In genomic region chr7:141338576-141339131, GRCm38 (mm10) we compare ENCODE assay signal across 8 mouse cellular contexts. TPM values are rescaled to one million over a fixed set of nuclear protein-coding genes. Genes with fewer than 3 reads are reported as not detected.
DNase-seq lines count a peak whose midpoint lies in the region; ATAC-seq and TF ChIP-seq lines count a peak whose summit lies in the region.

Eps8l2 (plus strand) TSS chr7:141338880.

- no peak for ATAC-seq in forebrain, embryonic 16.5 days
- peak; percentile 84 for ATAC-seq in lung, embryonic 14.5 days (ENCODE audit: insufficient read depth)

- peak; percentile 40 for TF ChIP-seq CTCF in lung, embryonic 14.5 days (IDR thresholded peaks at IDR 0.05; ENCODE audit: low read depth)

- 0 out of 2 replicates have a peak, but pooled peaks cover 3% of the 10 kb centered on the region for H3K27me3 ChIP-seq in forebrain, embryonic 16.5 days (replicated peaks; ENCODE audit: control insufficient read depth, insufficient read depth, low read length)
- H3K27me3 ChIP-seq in lung, embryonic 14.5 days (ENCODE audit: insufficient read depth, low read length): no peaks in the 10 kb centered on the region; the same call in 1 of the 2 replicates

- H3K4me2 ChIP-seq in forebrain, embryonic 16.5 days (ENCODE audit: low read length): no peak within 1 kb of the TSS
- H3K4me2 ChIP-seq in lung, embryonic 14.5 days: peak within 1 kb of the TSS; percentile 56

- H3K4me1 ChIP-seq in forebrain, embryonic 16.5 days (replicated peaks; ENCODE audit: control insufficient read depth, insufficient read depth, low read length): peaks cover 5% of the 10 kb centered on the region; the same call in 1 of the 2 replicates
- no peaks in the 10 kb centered on the region; the same call in 1 of the 2 replicates for H3K4me1 ChIP-seq in lung, embryonic 14.5 days (ENCODE audit: insufficient read depth)

- H3K36me3 ChIP-seq in forebrain, embryonic 16.5 days (ENCODE audit: control insufficient read depth, insufficient read depth): no peaks in the 10 kb centered on the region
- peaks cover 13% of the 10 kb centered on the region; the same call in 1 of the 2 replicates for H3K36me3 ChIP-seq in lung, embryonic 14.5 days (ENCODE audit: insufficient read depth)

- no peak within 1 kb of the TSS for H3K27ac ChIP-seq in forebrain, embryonic 16.5 days (ENCODE audit: low read length)
- peak within 1 kb of the TSS; percentile 71; the same call in 1 of the 2 replicates for H3K27ac ChIP-seq in lung, embryonic 14.5 days (ENCODE audit: low read depth)

- 6% methylated on average over 23 of the region's 23 CpGs for WGBS in forebrain, embryonic 16.5 days
- WGBS in lung, embryonic 14.5 days: 4% methylated on average over 23 of the region's 23 CpGs

- DNase-seq in spleen, postnatal 36 days (ENCODE audit: low spot score in 2 of 2): peak; percentile 32 to 36
- DNase-seq in spleen, postnatal 14 days (ENCODE audit: low spot score in 2 of 2): no peak
- DNase-seq in kidney, adult 8-10 months: peak; percentile 87 to 89
- peak; percentile 61 for DNase-seq in lung, embryonic 14.5 days
- peak; percentile 27 for DNase-seq in retina, postnatal 1 day
- no peak for DNase-seq in right cerebral cortex, adult 2 months (ENCODE audit: low spot score in 2 of 2)
- no peak for DNase-seq in frontal cortex, adult 2 months (ENCODE audit: extremely low spot score in 1 of 2, low spot score in 1 of 2)

- no peaks in the 10 kb centered on the region for H3K9me3 ChIP-seq in forebrain, embryonic 16.5 days (ENCODE audit: control insufficient read depth, low read length)
- no peaks in the 10 kb centered on the region for H3K9me3 ChIP-seq in lung, embryonic 14.5 days (ENCODE audit: low read depth, low read length)

- peak within 1 kb of the TSS; percentile 30; the same call in 1 of the 2 replicates for H3K9ac ChIP-seq in forebrain, embryonic 16.5 days (replicated peaks; ENCODE audit: low read depth, low read length)
- H3K9ac ChIP-seq in lung, embryonic 14.5 days: peak within 1 kb of the TSS; percentile 50

- H3K4me3 ChIP-seq in forebrain, embryonic 16.5 days (replicated peaks; ENCODE audit: low read length): no peak within 1 kb of the TSS
- H3K4me3 ChIP-seq in lung, embryonic 14.5 days (ENCODE audit: low read depth, low read length): peak within 1 kb of the TSS; percentile 29

RNA-seq across cellular contexts. Expression of gene Eps8l2, which starts in this region (rescaled TPM):
- polyA plus RNA-seq in forebrain, embryonic 16.5 days (2015; fragmentation: Nextera tagmentation; extraction: Ambion mirVana): 0.67 and 0.93 TPM in 2 replicates
- polyA plus RNA-seq in lung, embryonic 14.5 days (2014; fragmentation: Nextera tagmentation; extraction: Ambion mirVana): 20.0 and 22.4 TPM in 2 replicates
- polyA plus RNA-seq in frontal cortex, adult 2 months (2012; rRNA removed): 4.4 and 5.5 TPM in 2 replicates

Comparison
In these comparisons a context has a peak if more than half of its experiments do, and no peak if none do; other contexts are left out.
1. DNase-seq: peak in spleen, postnatal 36 days (2 of 2), kidney, adult 8-10 months (2 of 2), lung, embryonic 14.5 days (single experiment) and retina, postnatal 1 day (single experiment); none in spleen, postnatal 14 days (0 of 2), right cerebral cortex, adult 2 months (0 of 2) and frontal cortex, adult 2 months (0 of 2).